Mouse (Mus musculus) megakaryocyte, embryonic 14.5 days (primary cell): ENCODE measurements at regions not wholly inside any gene's neighbourhood (a gene's known extent, or its start where the extent isn't known, plus 50 kb on each side); places are given as distances from the start of the nearest gene placed in this dataset.

Experiments
- FLI1 ChIP-seq: IDR thresholded peaks from 2 replicates; pipeline ENCODE4 v1.6.1; 2012; ENCODE audit warnings: low read length, inconsistent platforms, mixed read lengths
- GATA1 ChIP-seq: IDR thresholded peaks from 3 replicates; pipeline ENCODE4 v1.6.1; 2012; ENCODE audit warnings: mixed read lengths, low read length, inconsistent platforms, borderline replicate concordance

DNA sequence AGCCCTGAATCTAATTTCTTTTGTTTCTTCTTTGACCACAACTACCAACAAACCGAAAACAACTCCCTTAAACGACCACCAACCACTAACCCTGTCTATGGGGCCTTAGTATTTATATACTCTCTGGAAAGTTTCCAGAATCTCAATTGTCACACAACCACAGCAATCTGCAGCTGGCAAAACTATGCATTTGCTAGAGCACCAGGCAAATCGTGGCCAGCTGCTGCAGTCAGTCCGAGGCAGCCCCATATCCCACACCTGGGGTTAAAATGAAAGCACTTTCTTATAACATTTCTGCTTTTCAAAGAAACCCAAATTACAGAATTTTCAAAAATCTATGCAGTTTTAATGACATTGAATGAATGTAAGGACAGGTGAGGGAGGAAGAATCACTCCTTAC is 63.8 kb upstream of the Thpo start:
- TF ChIP-seq GATA1 (no peak), FLI1 (no peak)
